Mouse (Mus musculus) cerebellum, postnatal 4 days (tissue): ENCODE data around the gene Tarbp2.

Experiments
- DNase-seq, 2 experiments: peaks; one replicate each; pipeline ENCODE4 v3.0.0; 2022; ENCODE audit warnings: low spot score in 2 of 2, mixed read lengths in 1 of 2

Tarbp2 gene

GRCm38 (mm10) chr15:102505770-102506463, 12.1 kb upstream of the Tarbp2 start:
- no peak for DNase-seq

GRCm38 (mm10) chr15:102506464-102506830, 11.5 kb upstream of the Tarbp2 start:
- no peak for DNase-seq

DNA sequence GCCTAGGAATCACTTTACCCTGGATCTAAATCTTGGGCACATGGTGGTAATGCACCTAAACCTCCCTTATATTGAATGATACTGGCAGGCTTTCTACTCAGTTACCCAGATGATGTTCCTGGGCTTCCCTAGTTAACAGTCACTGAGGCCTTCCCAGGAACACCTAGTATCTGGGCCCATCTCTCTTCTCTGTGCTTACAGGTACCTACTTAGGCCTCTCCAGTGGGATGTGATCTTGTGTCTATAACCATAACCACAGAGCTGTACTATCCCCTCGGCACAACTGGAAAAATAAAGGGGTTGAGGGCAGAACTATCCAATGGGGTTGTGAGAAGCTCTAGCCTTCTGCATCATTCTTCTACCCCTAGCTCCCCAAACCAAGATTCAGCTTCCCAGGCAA, 11.1 kb upstream of the Tarbp2 start:
- DNase-seq: no peak

GRCm38 (mm10) chr15:102507561-102507960, 10.4 kb upstream of the Tarbp2 start:
- no peak for DNase-seq

DNA sequence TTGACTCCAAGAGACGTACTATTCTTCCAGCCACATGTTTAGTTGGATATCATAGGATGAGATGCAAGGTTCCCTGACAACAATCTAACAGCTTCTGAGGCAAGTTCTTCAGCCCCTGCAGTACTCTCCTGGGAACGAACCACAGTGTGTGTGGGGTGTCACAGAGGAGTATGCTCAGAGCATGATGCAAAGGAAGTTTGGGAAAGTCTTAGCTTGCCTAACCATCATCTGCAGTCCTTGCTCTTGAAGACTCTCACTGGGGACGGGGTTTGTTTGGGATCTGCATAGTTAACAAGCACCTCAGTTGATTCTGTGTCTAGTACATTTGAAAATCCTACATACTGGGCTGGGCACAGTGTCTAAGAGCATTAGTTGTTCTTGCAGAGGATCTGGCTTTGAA, 9.7 kb upstream of the Tarbp2 start:
- no peak for DNase-seq

DNA sequence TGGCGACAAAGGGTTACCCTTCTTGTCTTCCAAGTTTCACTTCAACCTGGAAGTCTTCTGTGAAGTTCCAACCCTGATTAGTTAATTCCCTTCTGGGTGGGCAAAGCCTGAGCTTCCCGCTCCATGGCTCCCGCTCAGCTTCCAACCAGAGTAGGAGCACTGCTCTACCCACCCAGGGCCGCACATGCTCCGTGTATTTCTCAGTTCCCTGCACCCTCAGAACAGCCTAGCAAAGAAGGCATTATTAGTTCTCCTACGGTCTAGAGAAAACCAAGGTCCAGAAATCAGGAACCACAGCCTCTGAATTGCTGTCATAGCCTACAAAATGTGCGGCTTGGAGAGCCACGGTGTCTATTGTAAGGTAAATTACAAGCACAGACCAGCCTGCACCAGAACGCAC, 7.9 kb upstream of the Tarbp2 start:
- DNase-seq: no peak

DNA sequence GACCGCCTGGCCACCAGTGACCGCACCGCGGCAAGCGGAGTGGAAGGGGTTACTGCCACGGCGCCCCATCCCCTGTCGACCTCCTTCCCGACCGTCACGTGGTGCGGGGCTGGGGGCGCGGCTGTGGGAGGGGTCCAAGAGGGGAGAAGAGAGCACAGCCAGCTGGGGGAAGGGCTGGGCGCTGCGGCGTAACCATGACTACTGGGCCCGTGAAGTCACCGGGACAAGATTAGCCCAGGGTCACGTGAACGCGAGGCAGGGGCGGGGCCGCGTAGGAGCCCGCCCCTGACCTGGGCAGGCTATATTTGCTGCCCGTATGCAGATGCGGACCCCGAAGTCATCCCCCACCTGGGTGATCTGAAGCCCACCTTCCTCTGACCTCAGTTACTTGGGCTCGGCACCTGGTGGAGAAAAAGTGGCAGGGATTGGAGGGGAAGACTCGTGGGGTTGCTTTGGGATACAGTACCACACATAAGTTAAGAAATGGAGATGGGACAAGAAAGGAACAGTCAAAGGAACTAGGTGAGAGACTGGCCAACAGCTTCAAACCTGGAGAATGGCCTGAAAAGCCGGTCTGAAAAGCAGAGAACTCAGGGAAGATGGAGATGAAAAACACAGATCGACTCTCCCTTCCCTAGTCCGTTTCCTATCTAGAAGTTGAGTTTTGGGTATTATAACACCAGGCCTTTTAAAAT, 7.3 kb upstream of the Tarbp2 start:
- DNase-seq: peak; percentile 86 to 89

DNA sequence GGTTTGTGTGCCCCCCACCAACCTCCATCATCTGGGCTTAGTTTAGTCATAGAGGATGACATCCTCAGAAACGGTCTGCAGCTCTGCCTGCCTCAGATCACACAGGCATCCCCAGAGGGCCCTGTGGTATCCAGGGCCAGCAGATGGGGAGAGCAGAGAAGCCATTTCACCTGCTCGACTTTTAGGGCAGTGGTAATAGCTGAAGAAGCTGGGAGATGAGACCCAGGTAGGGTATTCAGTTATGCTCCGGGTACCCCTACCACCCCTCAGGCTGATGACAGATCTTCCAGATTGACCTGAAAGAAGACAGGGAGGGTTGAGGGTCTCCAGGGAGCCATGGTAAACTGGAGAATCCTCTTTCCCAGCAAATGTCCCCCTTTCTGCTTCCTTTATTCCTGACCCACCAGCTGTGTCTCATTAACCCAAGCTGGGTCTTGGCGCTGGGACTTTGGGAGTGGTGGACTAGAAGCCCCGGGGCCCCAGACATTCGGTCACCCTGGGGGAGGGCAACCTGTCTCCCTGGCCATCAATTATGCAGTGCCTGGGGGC, 6.6 kb upstream of the Tarbp2 start:
- DNase-seq: no peak

DNA sequence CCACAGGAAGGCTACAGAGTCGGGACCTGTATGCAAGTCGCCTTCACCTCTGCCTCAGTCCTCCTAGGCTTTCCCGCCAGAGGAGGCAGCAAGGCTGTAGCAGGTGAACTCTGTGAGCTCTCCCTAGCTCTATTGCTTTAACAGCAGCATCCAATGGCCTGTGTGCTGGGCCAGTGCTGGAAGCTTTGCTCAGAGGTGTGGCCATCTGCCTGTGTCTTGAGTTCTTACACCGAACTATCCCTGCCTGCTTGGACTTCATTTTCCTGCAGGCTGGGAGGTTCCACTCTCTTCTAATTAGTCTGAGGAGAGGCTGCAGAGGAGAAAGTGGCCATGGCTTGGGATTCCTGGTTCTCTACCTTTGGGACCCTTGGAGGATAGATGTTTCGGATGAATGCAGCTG, 6.0 kb upstream of the Tarbp2 start:
- DNase-seq: no peak

- DNase-seq: no peak
Observed at GRCm38 (mm10) chr15:102512471-102512870, 5.5 kb upstream of the Tarbp2 start.

DNA sequence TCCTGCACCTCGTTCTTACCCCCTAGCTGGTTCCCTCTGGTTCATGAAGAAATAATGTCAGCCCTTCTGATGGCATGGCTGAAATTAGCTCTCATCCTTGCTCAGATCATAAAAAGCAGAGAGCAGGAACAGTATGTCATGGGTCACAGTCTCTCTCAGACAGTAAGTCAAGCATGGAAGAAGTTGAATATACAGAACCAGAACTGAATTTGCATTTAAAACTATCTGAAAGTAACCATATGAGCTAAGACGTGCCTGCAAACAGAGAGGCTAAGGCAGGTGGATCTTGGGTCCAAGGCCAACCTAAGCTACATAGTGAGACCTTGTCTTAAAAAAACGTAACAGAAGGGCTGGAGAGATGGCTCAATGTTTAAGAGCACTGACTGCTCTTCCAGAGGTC, 5.0 kb upstream of the Tarbp2 start:
- no peak for DNase-seq

GRCm38 (mm10) chr15:102515261-102515660, 2.7 kb upstream of the Tarbp2 start:
- DNase-seq: no peak

DNA sequence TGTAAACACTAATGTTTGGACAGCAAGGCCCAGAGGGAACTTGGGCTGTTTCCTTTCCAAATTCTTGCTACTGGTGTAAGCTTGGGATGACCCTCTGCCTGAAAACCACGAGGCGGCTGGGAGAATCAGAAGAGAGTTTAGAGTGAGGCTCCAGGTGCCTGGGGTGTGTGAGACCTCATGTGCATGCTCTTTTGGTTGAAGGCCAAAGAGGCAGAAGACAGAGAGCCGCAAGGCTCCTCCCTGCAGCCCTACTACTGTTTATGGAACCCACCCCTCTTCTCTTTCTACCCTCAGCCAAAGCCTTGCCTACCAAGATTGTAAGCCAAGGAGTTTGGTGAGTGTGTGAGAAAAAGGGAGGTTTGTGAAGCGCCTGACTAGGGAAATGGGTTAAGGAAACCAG, 2.2 kb upstream of the Tarbp2 start:
- DNase-seq: no peak

- peak in 1 of 2 experiments; percentile 47 for DNase-seq
Observed at GRCm38 (mm10) chr15:102516293-102516692, 1.7 kb upstream of the Tarbp2 start.

GRCm38 (mm10) chr15:102516728-102517404, 1.1 kb upstream of the Tarbp2 start, which contains the start of gene Map3k12:
Gene Map3k12, minus strand, starts transcription at chr15:102517064.
- DNase-seq: peak; percentile 55 to 72

- DNase-seq: no peak
Observed at GRCm38 (mm10) chr15:102517631-102517975, 389 bp upstream of the Tarbp2 start.

- DNase-seq: no peak
Observed at GRCm38 (mm10) chr15:102518859-102519201, 838 bp downstream of the Tarbp2 start.

- DNase-seq: no peak
Observed at GRCm38 (mm10) chr15:102519211-102520141, 1.5 kb downstream of the Tarbp2 start.

DNA sequence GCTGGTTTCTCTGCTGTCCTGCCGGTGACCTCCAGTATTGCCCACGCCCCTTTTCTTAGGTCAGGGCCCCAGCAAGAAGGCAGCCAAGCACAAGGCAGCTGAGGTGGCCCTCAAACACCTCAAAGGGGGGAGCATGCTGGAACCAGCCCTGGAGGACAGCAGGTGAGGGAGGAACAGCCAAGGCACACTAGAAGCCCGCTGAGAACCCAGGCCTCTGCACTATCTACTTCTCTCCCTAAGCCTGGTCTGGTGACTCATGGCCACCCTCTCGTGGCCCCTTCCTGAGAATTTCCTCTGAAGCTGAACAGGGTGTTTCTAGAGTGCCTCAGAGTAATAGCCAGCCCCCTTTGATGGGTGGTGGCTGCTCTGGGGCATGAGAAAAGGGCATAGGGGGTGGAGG, 2.4 kb downstream of the Tarbp2 start:
- DNase-seq: no peak

DNA sequence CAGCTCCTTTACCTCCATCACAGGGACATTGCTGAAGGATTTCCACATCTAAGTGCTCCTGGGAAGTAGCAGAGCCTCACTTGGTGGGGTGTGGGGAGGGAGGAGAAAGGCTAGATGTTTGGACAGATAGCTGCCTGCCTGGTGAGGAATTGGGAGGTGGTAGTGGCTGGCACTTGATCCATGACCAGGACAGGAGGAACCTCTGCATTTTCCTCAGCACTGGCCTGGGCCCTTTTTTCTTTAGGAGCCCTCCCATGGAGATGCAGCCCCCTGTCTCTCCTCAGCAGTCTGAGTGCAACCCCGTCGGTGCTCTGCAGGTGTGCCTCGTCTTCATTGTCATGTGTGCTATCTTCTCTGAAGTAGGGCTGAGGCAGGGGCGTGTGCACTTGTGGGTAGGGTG, 3.5 kb downstream of the Tarbp2 start:
- no peak for DNase-seq

GRCm38 (mm10) chr15:102524892-102525485, 7.0 kb downstream of the Tarbp2 start, which contains the start of gene Npff:
Gene Npff, minus strand, starts transcription at chr15:102524942.
- DNase-seq: peak; percentile 69 to 81
